Mouse (Mus musculus) B cell, adult 2 months (primary cell): ENCODE results near the gene Fat4.

Source experiments
- DNase-seq, 2 experiments: peaks; one replicate each; pipeline ENCODE4 v3.0.0; 2022

Gene Fat4

DNA sequence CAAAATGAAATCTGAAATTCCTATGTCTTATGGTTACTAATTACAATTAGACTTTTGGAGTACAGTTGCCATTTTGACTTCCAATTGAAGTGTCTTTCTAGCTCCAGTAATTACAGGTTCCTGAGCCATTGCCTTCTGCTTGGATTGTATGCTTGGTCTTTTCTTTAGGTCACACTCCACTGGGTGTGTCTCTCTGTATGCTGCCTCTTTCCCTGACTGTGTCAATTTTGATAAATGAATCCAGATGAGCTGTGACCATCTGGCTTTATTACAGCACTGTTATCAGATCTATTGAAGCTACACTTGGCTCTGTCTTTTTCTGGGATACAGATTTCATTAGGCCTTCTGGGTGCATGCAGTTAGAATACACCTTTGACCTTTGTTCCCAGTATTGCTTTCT lies 80.7 kb downstream of the Fat4 start:
- no peak for DNase-seq

DNA sequence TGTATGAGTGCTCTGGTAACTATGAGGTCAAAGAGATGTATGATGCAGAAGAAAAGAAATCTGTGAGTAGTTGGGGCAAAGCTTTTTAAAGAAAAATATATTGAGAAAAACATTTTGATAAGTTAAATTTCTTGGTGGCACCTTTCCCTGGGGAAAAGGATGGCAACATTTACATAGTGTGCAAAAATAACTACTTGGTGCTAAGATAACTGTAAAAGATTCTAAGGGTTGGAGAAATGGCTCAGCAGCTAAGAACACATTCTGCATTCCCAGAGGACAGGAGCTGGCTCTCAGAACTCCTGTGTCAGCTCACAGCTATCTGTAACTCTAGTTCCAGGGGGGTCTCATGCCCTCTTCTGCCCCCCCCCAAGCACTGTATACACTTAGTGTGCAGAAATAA lies 99.6 kb downstream of the Fat4 start:
- no peak for DNase-seq

- DNase-seq: no peak
Observed at GRCm38 (mm10) chr3:38989181-38989580, 102.4 kb downstream of the Fat4 start.

GRCm38 (mm10) chr3:39000011-39000410 lies 113.3 kb downstream of the Fat4 start:
- no peak for DNase-seq

DNA sequence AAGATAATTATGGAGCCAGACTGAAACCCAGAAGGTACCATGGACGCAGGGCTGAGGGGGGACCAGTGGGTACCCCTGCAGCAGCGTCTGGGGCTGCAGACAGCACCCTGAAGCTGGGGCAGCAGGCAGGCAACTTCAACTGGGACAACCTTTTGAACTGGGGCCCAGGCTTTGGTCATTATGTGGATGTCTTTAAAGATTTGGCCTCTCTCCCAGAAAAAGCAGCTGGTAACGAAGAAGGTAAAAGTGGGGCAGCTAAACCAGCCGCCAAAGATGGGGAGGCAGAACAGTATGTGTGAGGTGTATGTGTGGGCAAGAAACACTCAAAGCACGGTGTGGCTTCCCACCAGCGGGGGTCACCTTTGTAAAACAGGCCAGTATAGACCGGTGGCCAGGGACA lies 123.8 kb downstream of the Fat4 start:
- no peak for DNase-seq

DNA sequence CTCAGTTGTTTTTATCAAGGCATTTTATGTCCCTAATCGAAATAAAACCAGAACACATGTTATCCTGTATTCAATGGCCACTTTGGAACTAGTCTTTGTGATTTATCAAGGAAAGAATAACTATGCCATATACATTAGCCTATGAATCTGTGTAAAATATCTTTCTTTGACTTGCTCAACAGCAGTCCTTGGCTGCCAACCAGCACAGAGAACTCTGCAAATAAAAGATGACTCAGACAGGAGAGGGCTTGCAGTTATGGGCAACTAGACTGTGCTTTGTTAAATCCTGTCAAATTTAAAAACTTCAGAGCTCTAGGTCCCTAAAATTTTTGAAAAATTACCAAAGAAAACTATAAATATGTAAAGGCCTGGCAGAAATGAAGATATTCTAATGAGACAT lies 130.9 kb downstream of the Fat4 start:
- DNase-seq: no peak

- DNase-seq: no peak
Observed at GRCm38 (mm10) chr3:39036113-39036512, 149.4 kb downstream of the Fat4 start.

- no peak for DNase-seq
Observed at GRCm38 (mm10) chr3:39046425-39046824, 159.7 kb downstream of the Fat4 start.

- no peak for DNase-seq
Observed at GRCm38 (mm10) chr3:39047621-39048303, 161.0 kb downstream of the Fat4 start.

DNA sequence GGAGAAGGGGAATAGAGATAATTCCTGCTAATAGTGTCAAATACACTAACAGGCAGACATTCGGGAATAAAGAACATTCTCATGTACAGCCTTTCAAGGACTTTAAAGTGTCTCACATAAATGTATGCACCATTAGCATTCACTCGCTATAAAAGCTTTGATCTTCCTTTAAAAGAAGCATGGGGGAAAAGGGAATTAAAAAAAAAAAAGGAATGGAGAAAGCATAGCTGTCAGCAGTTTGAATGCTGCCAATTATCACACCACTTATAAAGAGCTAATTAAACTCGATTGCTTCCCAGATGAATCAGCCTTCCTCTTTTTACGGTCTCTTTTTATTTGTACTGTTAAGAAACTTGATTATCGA lies 161.5 kb downstream of the Fat4 start:
- DNase-seq: no peak

- no peak for DNase-seq
Observed at GRCm38 (mm10) chr3:39050130-39050529, 163.4 kb downstream of the Fat4 start.

- DNase-seq: no peak
Observed at GRCm38 (mm10) chr3:39053072-39053471, 166.3 kb downstream of the Fat4 start.
